Mouse (Mus musculus) testis, postnatal 14 days (tissue): ENCODE measurements around the gene Gm21773.
"Not testable (repeated sequence)": the region's sequence is repeated elsewhere in the genome, so short reads cannot be mapped to it uniquely, and the experiment has no call there.

Source experiments
- DNase-seq: peaks from one replicate; pipeline ENCODE4 v3.0.0; 2021; ENCODE audit warnings: low spot score

The Gm21773 gene

DNA sequence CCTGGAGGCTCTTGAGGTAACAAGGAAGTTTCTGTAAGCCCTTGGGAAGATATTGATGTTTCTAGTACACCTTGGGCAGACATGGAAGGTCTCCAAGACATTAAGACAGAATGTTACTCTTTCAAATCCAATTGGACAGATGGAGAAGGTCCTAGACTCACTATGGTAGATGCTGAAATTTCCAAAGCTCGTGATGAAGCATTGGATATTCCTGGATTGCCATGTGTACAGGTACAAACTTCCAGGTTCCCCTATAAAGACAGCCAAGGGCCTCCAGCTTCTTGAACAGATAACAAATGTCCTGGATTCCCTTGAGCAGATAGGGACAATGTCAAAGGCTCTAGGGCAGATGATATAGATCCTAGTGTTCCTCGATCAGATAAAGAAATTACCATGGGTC is at the start of gene Gm21773:
Gm21773 (minus strand) TSS at position 101 of the 400 bp plus-strand sequence.
- DNase-seq = not testable (repeated sequence)
